Mouse (Mus musculus) c-Kit-negative CD71-positive TER-119-positive erythroid progenitor cells, embryonic 14.5 days (primary cell): ENCODE measurements around the gene Zkscan16.

ENCODE experiments used
- DNase-seq: peaks from one replicate; pipeline ENCODE4 v3.0.0-alpha.2; 2013; ENCODE audit warnings: low read depth, low spot score

The Zkscan16 gene

DNA sequence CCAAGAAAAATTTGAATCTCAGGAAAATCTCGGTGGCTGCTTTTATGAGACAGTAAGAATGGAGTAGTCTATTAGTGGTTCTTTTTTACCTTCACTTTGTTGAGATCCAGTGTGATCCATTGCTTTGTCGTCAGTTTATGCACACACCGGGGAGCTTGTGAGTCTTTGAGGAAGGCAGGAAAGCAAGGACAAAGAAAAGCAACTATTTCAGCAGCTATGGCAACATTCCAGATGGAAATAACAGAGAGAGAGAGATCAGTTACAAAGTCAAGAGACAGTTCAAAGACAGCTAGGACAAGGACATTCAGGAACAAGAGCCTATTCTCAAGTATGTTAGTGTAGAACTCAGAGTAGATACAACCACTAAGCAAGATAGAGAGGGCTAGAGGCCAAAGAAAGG, 7.6 kb upstream of the Zkscan16 start:
- DNase-seq = no peak

DNA sequence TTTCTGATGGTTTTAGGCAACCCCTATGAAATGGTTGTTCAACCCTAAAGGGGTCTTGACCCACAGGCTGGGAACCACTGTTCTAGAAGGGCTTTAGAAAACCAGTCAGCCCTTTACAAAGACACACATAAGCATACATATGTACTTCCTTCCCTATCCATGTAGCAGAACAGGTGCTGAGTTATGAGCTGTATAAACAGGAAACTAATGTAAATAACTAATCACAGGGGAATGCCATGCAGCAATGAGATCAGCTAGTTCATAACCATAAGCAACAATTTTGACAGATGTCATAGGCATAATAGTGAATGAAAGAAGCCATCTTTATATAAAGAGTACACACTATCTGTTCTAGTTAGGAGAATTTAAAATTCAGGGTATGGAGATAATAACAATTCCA, 1.8 kb upstream of the Zkscan16 start:
- DNase-seq = no peak

DNA sequence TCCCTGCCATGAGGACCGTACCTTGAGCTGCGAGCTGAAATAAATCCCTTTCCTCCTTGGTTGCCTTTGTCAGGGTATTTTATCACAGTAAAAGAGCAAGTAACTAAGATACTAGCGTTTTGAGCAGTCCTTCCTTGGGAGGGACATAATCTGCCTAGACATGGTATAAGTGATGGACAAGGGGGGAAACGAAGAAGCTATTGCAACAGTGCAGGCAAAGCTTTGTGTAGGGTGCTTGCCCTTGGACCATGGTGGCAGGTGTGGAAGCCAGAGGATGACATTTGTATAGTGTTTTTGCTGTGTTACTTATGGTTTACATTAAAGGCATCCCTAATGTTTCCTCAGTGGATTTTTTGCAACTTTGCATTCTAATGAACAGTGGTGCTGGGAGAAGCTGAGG, 486 bp upstream of the Zkscan16 start:
- DNase-seq = no peak

DNA sequence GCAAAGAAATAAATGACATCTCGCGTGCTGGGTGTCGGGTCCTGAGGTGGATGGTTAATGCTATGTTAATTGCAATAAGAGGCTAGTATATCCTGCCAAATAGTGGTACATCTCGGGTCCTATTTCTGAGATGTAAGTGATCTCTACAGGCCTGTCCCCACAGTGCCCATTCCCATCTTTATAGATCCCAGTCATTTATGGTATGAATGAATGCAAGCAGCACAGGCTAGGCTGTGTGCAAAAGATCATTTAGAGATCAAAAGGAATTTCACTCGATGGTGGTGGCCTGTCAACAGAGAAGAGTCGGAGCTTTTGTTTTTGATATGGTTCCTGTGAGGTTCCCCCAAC, 752 bp downstream of the Zkscan16 start:
- DNase-seq = no peak

DNA sequence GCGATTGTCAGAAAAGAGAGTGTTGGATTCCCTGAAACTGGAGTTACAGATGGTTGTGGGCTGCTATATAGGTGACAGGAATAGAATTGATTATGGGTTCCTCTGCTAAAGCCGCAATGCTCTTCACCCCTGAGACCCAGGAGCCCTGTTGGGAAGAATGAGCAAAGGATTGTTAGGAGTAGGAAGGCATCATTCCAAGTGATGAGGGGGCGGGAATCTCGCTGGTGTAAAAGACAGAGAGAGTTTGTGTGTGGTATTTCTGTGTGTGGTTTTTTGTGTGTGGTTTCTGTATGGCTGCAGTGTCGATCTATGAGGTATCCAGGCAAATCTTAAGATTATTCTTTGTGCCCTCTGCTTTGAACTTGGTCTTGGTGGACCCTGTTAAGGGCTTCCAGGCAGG, 1.3 kb downstream of the Zkscan16 start:
- DNase-seq = no peak

DNA sequence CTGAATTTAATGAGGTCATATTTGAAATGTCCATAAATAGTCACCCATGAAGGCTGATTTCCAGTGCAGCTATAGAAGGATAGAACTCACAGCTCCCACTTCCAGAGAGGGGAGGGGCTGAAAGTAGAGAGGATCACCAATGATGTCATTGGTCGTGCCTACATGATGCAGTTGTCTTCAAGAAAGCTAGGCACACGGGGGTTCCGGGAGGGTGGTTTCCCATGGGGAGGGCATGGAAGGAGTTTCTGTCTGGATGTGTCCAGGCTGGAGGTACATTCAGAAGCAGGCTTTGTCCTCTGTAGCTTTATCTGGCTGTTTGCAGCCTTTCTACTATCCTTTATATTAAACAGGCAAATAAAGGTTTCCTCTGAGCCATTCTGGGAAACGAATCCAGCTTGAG, 5.0 kb downstream of the Zkscan16 start:
- DNase-seq = no peak

DNA sequence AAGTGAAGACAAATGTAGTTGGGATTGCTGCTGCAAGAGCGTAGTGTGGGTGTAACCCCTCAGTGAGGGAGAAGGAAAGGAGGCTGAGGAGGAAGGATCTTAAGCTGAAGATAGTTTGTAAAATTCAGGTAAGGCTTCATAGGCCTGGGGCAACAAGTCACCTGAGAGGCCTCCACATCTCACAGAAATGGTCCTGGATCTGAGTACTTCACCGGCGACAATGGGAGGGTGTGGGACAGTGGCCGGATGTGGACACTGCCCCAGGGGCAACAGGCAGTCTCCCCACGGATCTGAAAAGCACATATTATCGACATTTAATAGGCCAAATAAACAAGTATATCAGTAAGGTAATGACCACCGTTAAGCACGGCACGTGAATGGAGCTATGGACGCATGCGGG, 9.2 kb downstream of the Zkscan16 start:
- DNase-seq = no peak

DNA sequence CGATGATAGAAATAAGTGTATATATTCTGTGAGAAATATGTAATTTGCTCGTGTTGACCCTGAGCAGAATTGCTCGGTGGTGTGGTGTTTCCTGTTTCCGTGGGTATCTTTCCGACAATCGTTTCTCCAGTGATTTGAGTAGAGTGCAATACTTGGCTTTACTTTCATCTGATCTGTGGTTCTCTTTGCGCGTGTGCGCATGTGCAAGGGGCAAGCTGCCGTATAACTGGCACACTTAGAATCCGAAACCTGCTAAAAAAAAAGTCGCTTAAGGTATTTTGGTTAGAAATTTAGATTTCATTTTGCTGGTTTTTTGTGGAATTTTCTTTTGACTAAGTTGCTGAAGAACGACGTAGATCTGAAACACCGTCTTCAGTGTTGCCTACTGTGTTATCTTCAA, 18.3 kb downstream of the Zkscan16 start:
- no peak for DNase-seq

DNA sequence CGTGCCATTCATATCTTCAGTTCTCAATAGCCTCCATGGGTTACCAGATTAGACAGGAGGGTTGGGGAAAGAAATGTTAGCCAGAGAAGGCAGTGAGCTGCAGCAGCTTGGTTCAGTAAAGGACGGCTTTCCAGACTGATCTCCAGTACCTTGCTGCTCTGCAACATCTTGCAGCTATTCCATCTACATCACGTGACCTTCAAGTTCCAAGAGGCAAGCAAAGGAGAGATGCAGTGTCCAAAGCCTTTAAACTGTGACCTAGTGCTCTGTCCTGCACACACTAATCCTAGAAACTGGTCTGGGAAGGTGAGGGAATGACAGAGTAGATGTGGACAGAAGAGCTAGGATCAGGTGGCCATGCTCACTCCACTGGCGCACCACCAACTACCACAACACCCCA, 19.8 kb downstream of the Zkscan16 start:
- DNase-seq = no peak

DNA sequence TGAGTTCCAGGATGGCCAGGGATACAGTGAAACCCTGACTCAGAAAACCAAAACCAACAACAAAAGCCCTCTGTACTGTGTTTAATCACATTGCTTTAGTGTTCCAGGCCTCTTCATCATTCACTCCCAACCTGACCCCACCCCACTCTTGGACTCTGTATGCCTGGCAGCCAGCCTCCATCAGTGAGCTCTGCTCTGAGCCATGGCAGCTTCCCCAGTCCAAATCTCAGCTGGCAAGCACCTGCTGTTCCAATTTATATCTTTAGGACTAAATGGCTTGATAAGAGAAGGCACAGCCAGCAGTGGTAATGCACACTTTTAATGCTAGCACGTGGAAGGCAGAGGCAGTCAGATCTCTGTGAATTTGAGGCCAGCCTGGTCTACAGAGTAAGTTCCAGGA, 21.7 kb downstream of the Zkscan16 start:
- no peak for DNase-seq

DNA sequence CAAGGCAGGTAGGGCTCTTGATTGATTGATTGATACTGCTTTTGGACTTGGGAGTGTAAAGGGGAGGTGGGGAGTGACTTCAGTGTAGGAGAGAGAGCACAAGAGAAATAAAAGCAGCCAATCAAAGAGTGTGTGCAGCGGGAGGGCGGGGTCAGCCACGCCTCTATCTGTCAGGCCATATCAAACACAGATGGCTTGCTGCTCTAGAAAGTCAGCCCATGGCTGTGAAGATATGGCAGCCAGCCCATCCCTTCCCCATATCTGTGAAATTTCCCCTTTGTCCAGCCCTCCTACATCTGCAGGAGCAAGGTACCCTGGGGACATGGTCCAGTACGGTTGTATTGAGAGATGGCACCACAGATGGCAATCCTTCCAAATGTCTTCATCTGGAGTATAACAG, 27.2 kb downstream of the Zkscan16 start:
- DNase-seq = peak; percentile 47

DNA sequence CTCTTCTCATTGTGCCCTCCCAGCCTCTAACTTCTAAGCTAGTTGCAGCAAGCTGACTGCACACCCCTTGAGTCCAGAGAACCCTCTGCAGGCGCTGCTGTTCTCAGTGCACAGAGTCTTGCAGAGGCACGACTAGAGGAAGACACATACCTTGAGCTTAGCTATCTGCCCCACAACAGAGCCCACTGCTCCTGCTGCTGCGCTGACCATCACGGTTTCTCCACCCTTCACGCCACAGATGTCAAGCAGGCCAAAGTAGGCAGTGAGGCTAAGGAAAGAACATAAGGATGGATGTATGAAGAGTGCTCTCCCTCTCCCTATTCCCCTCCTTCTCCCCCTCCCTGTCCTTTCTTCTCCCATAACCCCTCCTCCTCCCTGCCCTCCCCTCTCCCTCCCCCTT, 32.3 kb downstream of the Zkscan16 start:
- DNase-seq = no peak

DNA sequence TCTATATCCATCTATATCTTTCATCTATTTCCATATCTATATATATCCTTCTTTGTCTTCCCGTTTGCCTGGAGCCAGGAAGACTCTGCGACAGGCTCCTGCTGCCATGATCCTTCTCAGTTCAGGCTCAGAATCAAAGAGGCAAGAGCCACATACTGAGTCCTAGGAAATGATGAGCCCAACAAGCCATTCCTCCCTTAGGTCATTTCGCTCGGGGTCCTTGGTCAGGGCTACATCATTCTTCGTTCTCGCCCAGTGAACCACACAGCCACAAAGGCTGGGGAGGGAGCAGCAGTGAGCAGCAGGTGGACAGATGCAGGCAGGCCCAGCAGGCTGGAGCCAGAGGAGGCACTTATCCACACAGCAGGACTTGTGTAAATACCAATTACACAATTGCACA, 38.0 kb downstream of the Zkscan16 start:
- no peak for DNase-seq

DNA sequence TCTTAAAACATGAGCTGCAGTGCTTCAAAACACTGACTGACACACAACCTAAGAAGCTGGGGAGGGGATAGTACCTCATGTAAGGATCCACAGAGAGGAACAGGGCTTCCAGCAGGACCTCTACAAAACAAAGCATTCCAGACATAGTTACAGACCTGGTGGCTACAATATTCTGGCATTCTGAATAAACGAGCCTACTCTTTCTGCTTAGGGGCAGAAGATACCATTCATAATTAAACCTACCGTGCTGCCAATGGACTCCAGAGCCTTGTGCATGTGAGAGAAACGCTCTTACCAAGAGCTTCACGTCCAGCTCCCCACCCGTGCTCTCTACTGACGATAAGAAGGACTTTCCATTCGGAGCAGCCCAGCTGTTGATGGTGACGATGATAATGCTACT, 39.4 kb downstream of the Zkscan16 start:
- no peak for DNase-seq

DNA sequence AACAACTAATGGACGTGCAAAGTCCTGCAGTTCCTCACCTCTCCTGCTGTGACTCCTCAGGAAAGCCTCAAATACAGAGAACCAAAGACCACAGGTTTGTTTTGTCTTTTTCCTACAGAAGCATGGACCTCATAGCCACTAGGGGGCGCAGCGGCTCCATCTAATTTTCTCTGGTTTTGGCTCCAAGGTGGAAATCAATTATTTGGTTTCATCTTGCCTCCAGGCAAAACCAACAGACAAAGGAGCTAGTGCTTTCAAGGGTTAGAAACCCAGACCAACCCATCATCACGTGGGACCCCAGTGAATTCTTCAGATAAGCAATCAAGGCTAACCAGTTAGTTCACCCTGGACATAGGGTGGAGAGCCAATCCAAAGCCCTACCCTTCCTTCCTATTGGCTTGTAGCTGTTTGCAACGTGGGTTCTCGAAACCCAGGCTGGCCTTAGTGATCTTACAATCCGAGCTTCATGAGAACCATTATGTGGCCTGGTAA, 41.8 kb downstream of the Zkscan16 start:
- peak; percentile 64 for DNase-seq

DNA sequence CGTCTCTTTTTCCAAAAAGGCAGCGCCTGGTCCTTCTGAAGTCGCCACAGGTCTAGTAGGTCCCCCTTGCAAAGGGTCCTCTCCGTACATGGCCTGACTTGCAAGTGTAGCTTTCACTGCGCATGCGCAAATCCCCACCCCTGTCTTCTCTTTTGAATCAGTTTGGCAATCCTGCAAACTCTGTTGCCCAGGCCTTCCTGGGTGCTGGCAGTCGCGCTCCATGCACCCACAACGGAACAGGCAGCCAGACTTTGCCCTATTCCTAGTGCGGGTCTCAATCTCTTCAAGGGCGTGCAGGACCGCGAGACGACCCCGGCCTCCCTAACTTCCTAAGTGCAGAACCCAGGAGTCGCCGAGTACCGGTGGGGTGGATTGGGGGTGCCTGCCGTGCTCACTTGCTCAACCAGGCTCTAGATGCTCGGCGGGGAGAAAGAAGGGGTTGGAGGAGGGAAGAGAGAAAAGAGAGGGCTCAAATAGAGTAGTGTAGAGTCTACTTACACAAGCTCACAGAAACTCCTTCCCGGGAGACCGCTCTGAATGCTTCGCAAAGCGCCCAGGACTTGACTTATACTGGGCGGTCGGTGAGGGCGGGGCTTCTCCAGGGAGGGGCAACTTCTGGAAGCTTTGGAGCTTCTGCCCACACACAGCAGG, 43.2 kb downstream of the Zkscan16 start, which contains the start of gene Ptgr1:
Gene Ptgr1, minus strand, starts transcription at position 580 of the 651 bp plus-strand sequence.
- DNase-seq = peak; percentile 64

DNA sequence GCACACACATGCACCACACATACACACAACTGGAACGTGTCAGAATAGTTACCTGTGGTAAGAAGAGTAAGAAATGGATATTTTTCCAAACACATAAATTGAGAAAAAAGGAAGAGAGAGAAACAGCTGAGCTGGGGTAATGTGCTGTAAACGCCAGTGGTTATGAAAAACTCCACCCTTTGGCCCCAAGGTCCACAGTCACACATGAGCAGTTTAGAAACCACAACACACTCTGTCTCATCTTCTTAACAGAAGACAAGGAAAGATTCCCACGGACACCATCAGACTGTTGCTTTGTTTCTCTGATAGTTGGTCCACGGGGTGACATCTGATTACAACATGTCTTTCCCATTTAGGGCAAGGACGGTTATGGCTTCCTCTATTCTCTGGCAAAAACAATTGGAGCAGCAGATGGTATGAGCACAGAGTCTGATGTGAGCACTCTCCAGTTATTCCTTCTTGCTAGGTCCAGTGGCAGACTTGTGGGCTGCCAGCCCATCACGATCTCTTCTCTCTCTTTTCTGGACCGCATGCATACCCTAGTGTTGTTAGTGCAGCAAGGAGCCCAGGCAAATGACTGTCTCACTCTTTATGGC, 46.0 kb downstream of the Zkscan16 start:
- no peak for DNase-seq

DNA sequence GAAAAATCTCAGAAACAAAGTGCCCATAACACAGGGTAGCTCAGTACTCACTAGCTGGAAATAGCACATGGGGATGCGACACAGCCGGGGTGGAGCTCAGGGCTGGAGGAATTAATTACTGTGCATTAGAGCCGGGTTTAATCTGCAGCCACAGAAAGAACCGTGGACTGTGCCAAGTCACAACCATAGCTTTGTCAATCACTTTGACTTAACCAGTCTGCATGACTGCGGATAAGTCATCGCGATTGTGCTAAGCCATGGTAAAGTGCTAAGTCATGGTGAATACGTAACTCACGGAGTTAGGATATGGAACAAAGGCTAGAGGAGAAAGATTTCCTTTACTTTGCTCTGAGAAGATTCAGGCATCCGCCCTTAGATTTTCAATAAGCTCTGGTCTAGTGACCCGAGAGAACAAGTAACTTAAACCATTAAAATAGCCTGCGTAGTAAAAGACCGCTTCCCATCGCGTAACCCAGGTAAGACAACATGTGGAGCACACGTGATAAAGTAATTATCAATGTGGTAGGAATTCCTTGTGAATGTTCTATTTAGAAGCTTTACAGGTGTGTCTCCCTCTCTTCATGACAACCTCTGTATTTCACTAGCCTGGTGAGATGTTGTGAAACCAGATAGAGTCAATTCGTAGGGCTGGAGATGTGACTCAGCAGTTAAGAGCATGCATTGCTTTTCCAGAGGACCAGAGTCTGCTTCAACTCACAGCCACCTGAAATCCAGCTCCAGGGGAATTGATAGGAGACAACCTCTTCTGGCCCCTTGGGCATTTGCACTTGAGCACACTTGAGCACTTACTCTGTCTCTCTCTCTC, 47.4 kb downstream of the Zkscan16 start:
- peak; percentile 29 for DNase-seq

DNA sequence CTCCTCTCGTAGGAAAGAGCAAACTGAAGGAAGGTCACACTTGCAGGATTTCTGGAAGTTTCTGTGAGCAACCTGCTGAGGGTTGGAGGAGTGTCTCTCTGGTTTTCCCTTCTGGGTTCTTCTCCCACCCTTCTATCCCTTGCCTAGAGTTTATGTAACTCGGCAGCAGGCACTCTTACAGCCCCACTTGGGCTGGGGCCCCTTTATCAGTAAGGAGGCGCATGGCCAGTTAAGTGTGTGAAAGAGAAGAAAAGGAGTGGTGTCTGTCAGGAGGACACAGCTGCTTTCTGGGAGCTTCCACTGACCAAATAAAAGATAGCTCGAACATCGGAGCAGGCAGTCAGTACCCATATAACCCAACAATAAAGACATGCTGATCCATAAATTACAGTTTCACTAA, 48.8 kb downstream of the Zkscan16 start:
- DNase-seq = no peak

DNA sequence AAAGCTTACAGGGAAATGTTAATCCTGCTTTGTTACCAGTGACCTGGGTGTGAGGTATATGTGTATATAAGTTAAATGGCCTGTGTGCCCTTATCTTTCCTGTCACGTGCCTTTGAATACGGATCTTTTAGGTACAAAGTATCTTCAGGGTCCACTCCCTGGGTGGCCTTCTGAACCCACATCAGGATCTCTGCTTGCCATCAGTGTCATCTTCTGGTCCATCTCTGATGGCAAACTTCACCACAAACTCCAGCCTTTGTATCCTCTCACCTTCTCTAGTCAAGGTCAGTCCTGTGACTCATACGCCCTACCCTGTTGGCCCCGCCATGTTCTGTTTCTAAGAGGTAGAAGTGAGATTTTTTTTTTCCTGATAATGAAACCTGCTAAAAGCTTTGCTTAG, 51.3 kb downstream of the Zkscan16 start, which contains the start of gene Dnajc25:
Gene Dnajc25, plus strand, starts transcription at position 301 of the 400 bp plus-strand sequence.
- no peak for DNase-seq

DNA sequence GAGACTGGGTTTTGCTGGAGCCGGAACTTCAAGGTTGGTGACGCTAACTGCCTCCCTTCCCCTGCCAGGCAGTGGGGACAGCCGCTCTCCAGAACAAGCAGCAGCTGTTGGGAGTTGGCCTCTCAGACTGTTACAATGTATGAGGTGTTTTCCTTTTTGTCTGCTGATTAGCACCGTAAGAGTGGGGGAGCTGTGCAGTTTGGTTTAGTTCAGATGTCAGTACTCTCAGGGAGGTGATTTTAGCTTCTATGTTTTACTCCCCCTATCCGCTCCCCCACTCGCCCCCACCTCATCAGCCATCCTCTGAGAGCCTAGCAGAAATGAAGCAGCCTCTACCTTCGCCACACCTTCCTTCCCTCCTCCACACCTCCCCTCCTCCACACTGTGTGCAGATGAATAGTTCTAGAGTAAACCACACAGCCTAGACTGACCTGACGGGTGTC, 51.8 kb downstream of the Zkscan16 start:
- no peak for DNase-seq

DNA sequence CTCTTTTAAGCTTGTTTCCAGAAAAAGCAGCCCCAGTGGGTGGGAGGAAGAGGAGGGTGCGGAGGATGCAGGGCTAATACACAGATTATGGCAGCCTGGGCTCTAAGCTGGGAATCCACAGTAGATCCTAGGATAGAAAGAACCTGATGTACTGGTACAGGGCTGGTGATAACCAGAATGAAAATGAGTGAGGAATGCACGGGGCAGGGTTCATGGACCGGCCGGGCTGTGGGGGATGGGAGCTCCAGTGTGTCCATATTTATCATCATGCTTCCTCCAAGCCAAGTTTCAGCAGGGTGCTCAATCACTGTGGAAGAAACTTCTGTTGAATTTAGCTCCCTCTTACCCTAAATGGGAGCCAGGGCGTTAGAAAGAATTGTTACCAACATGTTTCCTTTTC, 53.7 kb downstream of the Zkscan16 start:
- no peak for DNase-seq

DNA sequence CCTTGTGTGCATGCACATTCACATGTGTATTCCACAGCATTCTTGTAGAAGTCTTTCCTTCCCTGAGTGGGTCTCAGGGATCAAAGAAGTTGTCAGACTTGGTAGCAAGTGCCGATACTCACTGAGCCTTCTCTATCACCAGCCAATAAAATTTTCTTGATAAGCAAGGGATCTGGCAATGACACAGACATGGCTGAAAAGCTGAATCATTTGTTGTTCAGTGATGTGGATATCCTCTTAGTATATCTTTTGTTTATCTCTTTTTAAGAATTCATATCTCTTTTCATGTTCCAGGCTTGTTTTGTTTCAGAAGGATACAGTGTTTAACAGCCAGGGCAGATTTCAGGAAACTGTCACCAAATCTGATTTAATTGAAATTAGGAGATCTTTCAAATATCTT, 55.3 kb downstream of the Zkscan16 start:
- DNase-seq = no peak
